Mouse (Mus musculus) WW6 (cell line): Measurements from ENCODE around the gene Ring1.

Source experiments
- DNase-seq: peaks from one replicate; pipeline ENCODE4 v3.0.0-alpha.2; 2013; ENCODE audit warnings: low read depth, low spot score

The Ring1 gene

GRCm38 (mm10) chr17:34024317-34024821 lies at the start of gene Ring1:
TSS of gene Ring1 (minus strand) at chr17:34024680.
- DNase-seq: no peak

GRCm38 (mm10) chr17:34072091-34072490 lies 47.6 kb upstream of the Ring1 start:
- DNase-seq: no peak

DNA sequence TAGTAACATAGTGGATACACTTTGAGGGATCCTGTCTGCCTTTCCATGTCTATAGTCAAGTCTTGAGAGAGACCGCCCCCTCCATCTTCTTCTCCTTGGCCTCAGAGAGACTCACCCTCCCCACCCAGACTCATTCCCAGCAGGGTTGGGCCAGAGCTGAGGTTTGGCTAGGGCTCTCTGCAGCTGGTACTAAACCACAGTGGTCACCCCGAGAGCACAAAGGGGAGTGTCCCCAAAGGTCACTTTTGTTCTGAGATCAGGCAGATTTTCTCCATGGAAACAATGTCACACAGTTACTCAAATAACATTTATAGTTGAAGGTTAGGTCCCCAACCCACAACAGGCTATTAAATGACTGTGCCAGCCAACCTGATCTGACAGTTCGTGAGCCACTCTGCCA lies 44.4 kb upstream of the Ring1 start:
- DNase-seq: no peak

DNA sequence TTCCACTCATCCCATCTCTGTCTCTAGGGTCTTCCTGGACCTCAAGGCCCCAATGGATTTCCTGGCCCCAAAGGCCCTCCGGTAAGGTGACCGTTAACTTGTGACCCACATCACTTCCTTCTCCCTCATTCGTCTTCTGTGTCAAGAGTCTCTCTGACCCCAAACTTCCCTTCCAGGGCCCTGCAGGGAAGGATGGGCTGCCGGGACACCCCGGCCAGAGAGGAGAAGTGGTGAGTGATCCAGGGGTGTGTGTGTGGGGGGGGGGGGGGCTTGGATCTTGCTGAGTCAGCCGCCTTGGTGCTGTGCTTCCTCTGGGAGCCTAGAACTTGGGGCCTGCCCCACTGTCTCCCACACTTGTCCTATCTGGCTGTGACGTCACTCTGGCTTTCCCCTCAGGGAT lies 32.7 kb upstream of the Ring1 start:
- no peak for DNase-seq

GRCm38 (mm10) chr17:34047404-34048050 lies 23.0 kb upstream of the Ring1 start:
- DNase-seq: no peak

DNA sequence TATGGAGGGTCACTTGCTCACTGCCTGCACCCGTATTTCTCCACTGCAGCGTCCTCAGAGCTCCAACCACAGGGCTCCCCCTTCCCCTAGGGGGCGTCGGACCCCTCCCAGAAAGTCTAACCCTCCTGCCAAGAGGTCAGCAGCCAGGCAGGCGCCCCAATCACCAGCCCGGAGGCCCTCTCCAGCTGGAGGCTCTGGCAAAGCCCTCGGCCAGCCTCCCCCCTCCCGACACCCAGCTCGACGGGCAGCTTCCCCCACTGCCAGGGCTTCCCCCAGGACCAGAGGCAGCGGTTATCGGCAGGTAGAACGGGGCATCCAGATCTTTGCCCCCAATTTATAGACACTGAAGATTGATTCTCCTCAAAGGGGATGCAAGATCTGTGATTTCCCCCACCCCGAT lies 21.5 kb upstream of the Ring1 start:
- DNase-seq: no peak

GRCm38 (mm10) chr17:34039562-34040450 lies 15.3 kb upstream of the Ring1 start:
- DNase-seq: no peak

DNA sequence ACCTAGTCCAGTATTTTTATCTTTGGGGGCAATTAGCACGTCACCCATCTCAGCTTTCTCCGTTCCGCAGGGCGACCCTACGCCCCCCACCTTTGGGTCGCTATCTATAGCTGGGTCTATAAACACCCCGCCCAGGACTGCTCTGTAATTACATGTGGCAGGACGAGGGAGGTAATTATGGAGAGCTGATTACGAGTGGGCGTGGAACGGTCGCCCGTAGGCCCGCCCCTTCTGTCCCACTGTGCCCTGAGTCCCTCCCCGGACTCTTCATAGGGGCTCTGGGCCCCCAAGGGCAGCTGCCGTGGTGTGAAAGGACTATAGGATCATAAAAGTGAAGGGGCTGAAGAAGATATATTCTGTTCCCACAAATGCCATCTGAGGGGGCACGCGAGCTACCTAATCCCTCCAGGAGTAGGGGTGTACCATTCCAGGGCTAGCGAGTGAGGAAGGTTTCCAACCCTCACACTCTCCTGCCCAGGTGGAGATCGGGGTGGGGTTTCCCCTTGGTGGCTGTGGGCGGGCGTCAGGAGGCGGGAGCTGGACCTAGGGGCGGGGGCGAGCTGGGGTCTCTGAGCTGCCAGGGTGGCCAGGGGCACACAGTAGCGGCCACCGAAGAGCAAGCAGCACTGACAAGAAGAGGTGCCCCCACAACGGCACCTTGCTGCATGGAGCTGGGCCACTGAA lies 14.5 kb upstream of the Ring1 start, which contains the start of gene Col11a2:
Gene Col11a2, plus strand, starts transcription at position 560 of the 684 bp plus-strand sequence.
- DNase-seq: no peak

DNA sequence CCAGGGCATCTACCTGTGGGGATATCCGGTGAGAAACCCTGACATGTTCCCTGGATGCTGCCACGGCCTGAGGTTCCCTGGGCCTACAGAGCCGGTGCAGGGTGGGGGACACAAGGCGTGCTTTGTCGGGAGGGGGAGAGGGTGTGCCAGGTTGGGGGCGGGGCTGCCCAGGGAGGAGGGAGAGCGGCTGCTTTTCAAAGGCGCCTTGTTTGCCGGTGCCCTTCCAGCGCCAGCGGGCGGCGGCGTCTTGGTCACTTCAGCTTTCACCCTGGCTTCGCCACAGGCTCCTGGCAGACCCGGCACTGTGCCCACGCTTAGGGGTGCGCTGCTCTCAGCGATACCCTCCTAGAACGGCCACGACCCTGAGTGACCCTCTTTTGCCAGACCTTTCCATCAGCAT lies 14.0 kb upstream of the Ring1 start:
- DNase-seq: no peak

- no peak for DNase-seq
These were observed 12.8 kb upstream of the Ring1 start for GRCm38 (mm10) chr17:34037241-34037640.

GRCm38 (mm10) chr17:34036647-34037046 lies 12.2 kb upstream of the Ring1 start:
- DNase-seq: no peak

- DNase-seq: no peak
These were observed 11.0 kb upstream of the Ring1 start for GRCm38 (mm10) chr17:34035517-34035916.

- DNase-seq: no peak
These were observed 9.6 kb upstream of the Ring1 start for GRCm38 (mm10) chr17:34034064-34034463.

GRCm38 (mm10) chr17:34033441-34033840 lies 9.0 kb upstream of the Ring1 start:
- DNase-seq: no peak

DNA sequence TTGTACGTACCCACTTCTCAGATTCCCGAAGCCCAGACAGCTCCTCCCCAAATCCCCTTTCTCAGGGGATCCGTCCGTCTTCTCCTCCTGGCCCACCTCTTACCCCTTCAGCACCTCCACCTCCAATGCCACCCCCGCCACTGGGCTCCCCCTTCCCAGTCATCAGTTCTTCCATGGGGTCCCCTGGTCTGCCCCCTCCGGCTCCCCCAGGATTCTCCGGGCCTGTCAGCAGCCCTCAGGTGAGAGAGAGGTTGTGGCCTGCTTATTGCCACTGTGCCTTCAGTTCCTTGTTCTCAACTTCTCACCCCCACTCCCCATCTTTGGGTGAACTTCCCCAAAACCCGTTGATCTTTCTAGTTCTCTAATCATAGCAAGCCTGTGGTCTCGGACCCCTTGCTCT lies 8.3 kb upstream of the Ring1 start:
- DNase-seq: no peak

GRCm38 (mm10) chr17:34032174-34032632 lies 7.7 kb upstream of the Ring1 start:
- no peak for DNase-seq

DNA sequence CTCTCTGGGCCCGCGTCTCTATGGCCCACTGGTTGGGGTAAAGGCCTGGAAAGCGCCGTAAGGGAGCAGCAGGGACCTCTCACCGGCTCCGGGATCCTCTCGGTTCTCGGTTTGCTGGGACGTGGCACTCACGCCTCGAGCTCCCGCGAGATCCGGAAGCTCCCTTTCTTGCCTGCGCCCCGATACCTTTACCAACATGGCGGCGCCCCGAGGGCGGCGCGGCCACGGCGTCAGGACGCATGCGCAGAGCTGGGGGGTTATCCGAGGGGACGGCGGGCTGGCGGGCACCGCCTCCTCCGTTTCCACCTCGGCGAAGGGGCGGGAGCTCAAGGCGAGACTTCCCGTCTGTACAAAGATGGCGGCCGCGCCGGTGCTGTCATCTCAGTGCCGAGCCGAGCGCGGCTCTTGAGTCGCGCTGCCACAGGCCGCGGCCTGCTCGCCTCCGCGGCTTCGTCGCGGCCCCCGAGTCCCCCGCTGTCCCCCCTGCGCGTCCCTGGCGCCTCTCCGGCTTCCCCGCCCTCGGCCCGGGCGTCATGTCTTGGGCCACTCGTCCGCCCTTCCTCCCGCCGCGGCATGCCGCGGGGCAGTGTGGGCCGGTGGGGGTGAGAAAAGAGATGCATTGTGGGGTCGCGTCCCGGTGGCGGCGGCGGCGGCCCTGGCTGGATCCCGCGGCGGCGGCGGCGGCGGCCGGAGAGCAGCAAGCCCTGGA lies 7.1 kb upstream of the Ring1 start, which contains the start of the genes Slc39a7 and Rxrb:
Gene Slc39a7, minus strand, starts transcription at position 218 of the 709 bp plus-strand sequence.
Gene Rxrb, plus strand, starts transcription at position 348 of the 709 bp plus-strand sequence.
- DNase-seq: peak; percentile 94

DNA sequence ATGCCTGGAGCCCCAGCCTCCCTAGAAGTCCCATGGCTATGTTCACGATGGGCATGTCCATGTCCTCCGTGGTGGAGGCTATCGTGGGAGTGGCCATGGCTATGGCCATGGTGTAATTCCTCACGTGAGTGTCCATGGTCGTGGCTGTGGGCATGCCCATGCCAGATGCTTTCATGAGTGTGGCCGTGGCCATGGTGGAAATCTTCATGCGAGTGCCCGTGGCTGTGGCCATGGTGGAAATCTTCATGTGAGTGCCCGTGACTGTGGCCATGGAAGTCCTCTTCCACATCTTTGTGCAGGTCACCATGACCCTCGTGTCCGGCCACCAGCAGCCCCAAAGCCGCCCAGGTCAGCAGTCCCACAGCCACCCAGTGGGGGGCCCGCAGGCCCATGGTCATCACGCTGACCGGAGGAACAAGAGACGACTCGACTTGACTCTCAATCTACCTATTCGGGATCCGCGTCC lies 6.4 kb upstream of the Ring1 start:
- no peak for DNase-seq

DNA sequence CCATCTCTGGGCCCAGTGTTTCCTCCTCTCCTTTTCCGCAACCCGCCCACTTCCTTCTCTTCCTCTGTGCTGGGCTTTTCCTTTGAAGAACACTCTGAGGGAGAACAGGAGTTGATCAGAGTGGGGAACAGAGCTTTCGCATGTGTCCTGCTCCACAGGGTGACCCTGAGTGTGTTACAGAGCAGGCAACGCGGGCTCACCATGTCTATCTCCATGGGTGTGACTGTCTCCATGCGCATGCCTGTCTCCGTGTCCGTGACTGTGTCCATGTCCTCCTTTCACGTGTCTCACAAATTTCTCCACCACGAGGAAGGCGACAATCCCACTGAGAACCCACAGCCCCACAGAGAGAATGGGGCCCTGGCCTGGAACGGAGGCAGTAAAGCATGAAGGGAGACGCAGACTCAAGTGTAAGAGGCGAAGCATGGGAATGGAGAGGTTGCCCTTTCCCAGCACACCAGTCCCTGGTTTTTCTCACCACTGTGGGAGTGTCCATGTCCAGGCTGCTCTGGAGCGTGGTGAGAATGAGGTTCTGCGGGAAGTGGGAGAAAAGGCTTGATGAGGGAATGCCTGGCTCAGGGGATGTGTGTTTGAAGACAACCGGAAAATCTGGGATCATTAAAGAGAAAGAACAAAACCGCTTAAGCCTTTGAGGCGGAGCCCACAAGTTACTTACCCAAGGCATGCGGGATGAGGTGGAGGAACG lies 5.6 kb upstream of the Ring1 start:
- DNase-seq: no peak

DNA sequence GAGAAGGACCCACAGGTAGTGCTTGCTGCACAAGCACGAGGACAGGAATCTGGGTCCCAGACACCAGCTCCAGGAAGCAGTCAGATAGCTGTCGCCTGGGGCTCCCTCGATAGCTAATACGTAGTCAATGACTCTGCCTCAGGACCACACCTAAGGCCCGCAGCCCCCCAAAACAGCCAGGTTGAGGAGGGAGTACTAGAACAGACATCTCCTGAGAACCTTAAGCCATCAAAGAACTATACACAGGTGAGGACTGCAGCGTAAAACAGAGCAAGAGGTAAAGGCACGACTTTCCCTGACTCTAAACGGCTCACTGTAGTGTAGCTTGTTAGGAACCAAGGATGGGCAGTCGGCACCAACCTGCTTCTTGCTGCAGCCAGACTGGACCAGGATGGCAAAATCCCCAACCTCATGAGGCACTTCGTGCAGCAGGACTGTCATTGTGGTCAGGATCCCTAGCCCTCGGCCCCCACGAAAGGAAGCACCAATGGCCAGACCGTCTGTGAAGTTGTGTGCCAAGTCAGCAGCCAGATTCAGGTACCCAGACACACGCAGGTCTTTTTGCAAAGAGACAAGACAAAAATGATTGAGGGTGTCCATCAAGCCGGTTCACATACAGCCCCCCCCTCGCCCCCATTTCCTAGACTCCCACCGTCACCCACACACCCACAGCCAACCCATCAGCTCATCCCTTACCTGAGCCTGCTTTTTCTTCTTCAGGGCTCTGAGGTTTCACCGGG lies 4.8 kb upstream of the Ring1 start:
- DNase-seq: no peak
